Mouse (Mus musculus) thymus, adult 2 months (tissue): ENCODE data around the gene Gm266. TPM values are rescaled to one million over a fixed set of nuclear protein-coding genes. Genes with fewer than 3 reads are reported as not detected.
A peak's percentile ranks its signal among the peaks of the same experiment; 100 is the strongest.
"Not testable (repeated sequence)": the region's sequence is repeated elsewhere in the genome, so short reads cannot be mapped to it uniquely, and the experiment has no call there.

Experiments used
- DNase-seq: peaks from one replicate; pipeline ENCODE4 v3.0.0; 2021
- H3K27ac ChIP-seq: fragments of 200-500 bp; 2 replicates; pipeline ENCODE4 v1.5.1; 2012; ENCODE audit warnings: low read length, control low read depth; ENCODE audit not compliant: control insufficient read depth, insufficient read depth
- H3K27me3 ChIP-seq: fragments of 200-500 bp; 2 replicates; pipeline ENCODE4 v1.6.1; 2012; ENCODE audit warnings: mild to moderate bottlenecking, low read length, moderate library complexity, mixed read lengths; ENCODE audit not compliant: control insufficient read depth, insufficient read depth
- H3K36me3 ChIP-seq: fragments of 200-500 bp; 2 replicates; pipeline ENCODE4 v1.6.1; 2012; ENCODE audit warnings: mild to moderate bottlenecking, low read length, moderate library complexity; ENCODE audit not compliant: control insufficient read depth, insufficient read depth
- H3K4me1 ChIP-seq: fragments of 200-500 bp; replicated peaks from 2 replicates; pipeline ENCODE4 v1.6.1; 2012; ENCODE audit warnings: low read length; ENCODE audit not compliant: control insufficient read depth, insufficient read depth
- H3K4me3 ChIP-seq: fragments of 200-500 bp; 2 replicates; pipeline ENCODE4 v1.5.1; 2012; ENCODE audit warnings: mild to moderate bottlenecking, low read length, control low read depth, moderate library complexity; ENCODE audit not compliant: control insufficient read depth, insufficient read depth
- CTCF ChIP-seq: fragments of 200-500 bp; IDR thresholded peaks from 2 replicates; pipeline ENCODE4 v1.5.1; 2012; ENCODE audit warnings: mild to moderate bottlenecking, control low read depth, low read length, moderate library complexity, borderline replicate concordance; ENCODE audit not compliant: control insufficient read depth, poor library complexity, insufficient read depth; ENCODE audit errors: extremely low read depth
- POLR2A ChIP-seq: fragments of 200-500 bp; IDR thresholded peaks from 2 replicates; pipeline ENCODE4 v1.6.1; 2012; ENCODE audit warnings: mild to moderate bottlenecking, low read length, control low read depth, moderate library complexity; ENCODE audit not compliant: control insufficient read depth, poor library complexity, insufficient read depth; ENCODE audit errors: extremely low read depth
- WGBS: fragments of 180-500 bp; shearing (Covaris S2); methylation state at CpG from one replicate; pipeline ENCODE4 v1.1.7; 2018; 5-methylcytosine and 5-hydroxymethylcytosine counted together
- polyA plus RNA-seq: library from polyadenylated mRNA; depleted of rRNA; stranded (reverse); fragments of >200 nt; gene quantifications from 2 replicates; pipeline ENCODE4 v1.2.3, GENCODE M21; 2012

The Gm266 gene
- polyA plus RNA-seq, 1 experiment = 1.4 TPM

DNA sequence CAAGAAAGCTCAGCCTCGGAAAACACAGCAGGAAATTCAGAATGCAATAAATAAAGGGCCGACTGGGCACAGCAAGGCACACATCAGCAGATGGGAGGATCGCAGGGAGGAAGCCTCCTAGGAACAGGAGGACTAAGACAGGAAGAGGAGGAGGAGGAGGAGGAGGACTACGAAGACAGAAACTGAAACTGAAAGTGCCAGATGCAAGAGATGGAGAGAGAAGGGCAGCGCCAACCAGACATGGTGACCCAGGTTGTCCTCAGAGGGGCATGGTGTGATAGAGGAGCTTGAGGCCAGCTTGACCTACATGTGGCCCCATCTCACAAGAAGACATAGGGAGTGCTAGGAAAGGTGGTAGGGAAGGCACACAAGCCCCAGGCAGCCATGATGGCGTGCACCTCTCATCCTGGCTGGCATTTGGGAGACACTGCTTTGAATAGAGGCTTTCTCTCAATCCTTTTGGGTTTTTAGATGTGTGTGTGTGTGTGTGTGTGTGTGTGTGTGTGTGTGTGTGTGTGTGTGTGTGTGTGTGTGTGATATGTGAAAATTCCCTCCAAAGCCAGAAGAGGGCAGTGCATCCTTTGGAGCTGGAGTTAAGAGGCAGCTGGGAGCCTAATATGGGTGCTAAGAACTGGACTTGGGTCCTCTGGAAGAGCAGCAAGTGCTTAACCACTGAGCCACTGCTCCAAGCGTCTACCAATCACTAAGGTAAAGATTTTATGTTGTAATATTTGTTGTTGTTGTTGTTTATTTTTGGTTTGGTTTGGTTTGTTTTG is 29.4 kb upstream of the Gm266 start:
- H3K4me3 ChIP-seq = peak overlapping the region; percentile 7; the same call in 1 of the 2 replicates
- no peak overlapping the region for H3K27ac ChIP-seq
- DNase-seq = no peak
- H3K4me1 ChIP-seq = 0 out of 2 replicates have a peak, but pooled peaks cover 3% of the 10 kb centered on the region
- WGBS = 68% methylated on average over 7 of the region's 7 CpGs
- H3K27me3 ChIP-seq = no peaks in the 10 kb centered on the region
- TF ChIP-seq CTCF = no peak
- TF ChIP-seq POLR2A = no peak
- H3K36me3 ChIP-seq = no peaks in the 10 kb centered on the region

DNA sequence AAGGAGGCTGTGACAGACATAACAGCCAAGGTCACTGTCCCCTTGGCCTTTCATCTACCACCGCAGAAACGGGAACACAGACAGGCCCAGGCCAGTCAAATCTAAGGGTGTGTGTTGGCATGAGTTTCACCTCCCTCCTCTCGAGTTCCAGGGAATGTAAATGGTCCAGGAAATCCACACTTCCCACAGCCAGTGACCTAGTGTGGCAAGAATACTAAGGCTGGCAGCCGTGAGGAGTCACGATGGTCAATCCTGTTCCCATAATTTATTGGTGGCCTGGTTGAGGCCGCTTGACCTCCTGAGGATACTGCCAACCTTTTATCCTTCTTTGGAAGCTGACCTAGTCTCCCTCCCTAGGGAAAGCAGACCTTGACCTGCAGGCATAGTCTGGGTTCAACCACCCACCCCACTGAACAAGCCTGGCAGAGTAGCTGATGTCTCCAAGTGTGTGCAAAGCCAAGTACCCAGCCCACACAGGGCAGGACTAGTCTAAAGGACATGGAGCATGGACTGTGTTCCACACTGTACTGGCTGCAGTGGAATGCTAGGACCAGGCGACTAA is 28.7 kb upstream of the Gm266 start:
- DNase-seq = no peak
- no peak overlapping the region for H3K27ac ChIP-seq
- 88% methylated on average over 7 of the region's 7 CpGs for WGBS

DNA sequence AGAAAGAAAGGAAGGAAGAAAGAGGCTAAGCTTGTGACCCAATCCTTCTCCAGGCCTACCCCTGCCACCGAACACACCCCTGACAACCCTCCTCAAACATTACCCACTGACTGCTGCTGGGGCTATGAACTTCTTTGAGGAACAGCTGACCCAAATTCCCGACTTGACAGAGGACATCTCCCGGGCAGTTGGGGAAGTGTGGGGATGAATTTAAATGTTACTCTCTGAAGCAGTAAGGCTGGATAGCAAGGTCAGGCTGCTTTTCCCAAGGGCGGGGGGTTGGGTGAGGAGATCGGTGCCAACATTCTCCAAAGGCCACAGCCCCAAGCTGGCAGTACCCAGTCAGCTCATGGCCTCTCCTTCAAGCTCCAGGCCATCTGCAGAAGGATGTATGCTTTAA is 28.1 kb upstream of the Gm266 start:
- Histone ChIP-seq H3K27ac (no peak overlapping the region), H3K36me3 (no peaks in the 10 kb centered on the region), H3K27me3 (no peaks in the 10 kb centered on the region), H3K4me3 (no peak overlapping the region), H3K4me1 (0 out of 2 replicates have a peak, but pooled peaks cover 3% of the 10 kb centered on the region)
- WGBS = 95% methylated on average over 5 of the region's 5 CpGs
- DNase-seq = no peak
- no peak for TF ChIP-seq POLR2A
- no peak for TF ChIP-seq CTCF

More for the DNA sequence above, 28.7 kb upstream of the Gm266 start:
- H3K4me1 ChIP-seq = 0 out of 2 replicates have a peak, but pooled peaks cover 3% of the 10 kb centered on the region
- no peaks in the 10 kb centered on the region for H3K36me3 ChIP-seq
- TF ChIP-seq CTCF = no peak
- no peak for TF ChIP-seq POLR2A
- no peak overlapping the region for H3K4me3 ChIP-seq
- no peaks in the 10 kb centered on the region for H3K27me3 ChIP-seq

DNA sequence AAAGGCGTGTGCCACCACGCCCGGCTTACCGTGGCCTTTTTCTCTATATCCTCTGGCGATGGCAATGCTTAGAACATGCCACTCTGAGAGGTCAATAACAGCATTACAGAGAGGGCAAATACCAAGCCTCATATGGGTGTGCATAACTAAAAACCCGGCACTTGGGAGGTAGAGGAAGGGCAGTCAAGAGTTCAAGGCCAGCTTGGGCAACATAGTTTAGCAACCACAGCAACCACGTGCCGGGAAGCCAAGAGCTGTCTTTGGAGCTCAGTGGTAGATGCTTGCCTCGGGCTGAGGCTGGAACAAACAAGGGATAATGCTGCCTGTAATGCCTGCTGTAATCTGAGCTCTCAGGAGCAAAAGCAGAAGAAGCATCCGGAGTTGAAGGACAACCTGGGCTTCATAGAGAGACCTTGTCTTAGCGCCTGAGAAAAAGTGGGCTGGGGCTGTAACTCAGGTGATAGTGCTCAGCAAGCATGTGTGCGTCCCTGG is 27.0 kb upstream of the Gm266 start:
- Histone ChIP-seq H3K27me3 (no peaks in the 10 kb centered on the region), H3K36me3 (no peaks in the 10 kb centered on the region), H3K27ac (no peak overlapping the region), H3K4me3 (no peak overlapping the region), H3K4me1 (0 out of 2 replicates have a peak, but pooled peaks cover 3% of the 10 kb centered on the region)
- no peak for DNase-seq
- WGBS = 94% methylated on average over 12 of the region's 12 CpGs
- TF ChIP-seq CTCF (no peak), POLR2A (no peak)

DNA sequence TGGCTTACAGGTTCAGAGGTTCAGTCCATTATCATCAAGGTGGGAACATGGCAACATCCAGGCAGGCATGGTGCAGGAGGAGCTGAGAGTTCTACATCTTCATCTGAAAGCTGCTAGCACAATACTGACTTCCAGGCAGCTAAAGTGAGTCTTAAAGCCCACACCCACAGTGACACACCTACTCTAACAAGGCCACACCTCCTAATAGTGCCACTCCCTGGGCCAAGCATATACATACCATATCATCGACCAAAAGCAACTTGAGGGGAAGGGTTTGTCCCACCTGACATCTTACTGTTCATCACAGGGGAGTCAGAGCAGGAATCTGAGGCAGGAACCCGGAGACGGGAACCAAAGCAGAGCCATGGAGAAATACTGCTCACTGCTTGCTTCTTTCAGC is 22.8 kb upstream of the Gm266 start:
- not testable (repeated sequence) for H3K27ac ChIP-seq, H3K4me3 ChIP-seq, H3K27me3 ChIP-seq, DNase-seq, H3K36me3 ChIP-seq, H3K4me1 ChIP-seq
- 77% methylated on average over 3 of the region's 3 CpGs for WGBS

DNA sequence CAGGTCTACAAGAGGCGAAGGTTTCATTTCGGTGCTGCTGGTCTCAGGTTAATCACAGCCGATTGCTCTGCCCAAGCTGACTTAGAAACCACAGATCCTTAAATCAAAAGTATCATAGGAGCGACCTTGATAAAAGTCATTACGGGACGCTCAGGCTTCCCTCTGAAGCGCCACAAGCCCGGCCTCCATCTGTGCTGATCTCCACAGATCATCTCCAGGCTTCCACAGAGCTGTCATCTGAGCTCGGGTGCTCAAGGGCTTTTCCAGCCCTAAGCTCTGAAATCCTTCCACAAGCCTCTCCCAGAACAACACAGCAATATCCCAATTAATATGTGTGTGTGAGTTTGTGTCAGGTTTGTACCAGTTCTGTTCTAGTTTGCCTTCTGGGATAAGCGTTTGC is 22.3 kb upstream of the Gm266 start:
- H3K27me3 ChIP-seq = no peaks in the 10 kb centered on the region; the same call in 1 of the 2 replicates
- WGBS = 90% methylated on average over 10 of the region's 10 CpGs
- DNase-seq = no peak

More for the DNA sequence above, 22.3 kb upstream of the Gm266 start:
- Histone ChIP-seq H3K4me3 (no peak overlapping the region), H3K36me3 (no peaks in the 10 kb centered on the region), H3K27ac (no peak overlapping the region), H3K4me1 (0 out of 2 replicates have a peak, but pooled peaks cover 3% of the 10 kb centered on the region)
- TF ChIP-seq POLR2A = no peak
- TF ChIP-seq CTCF = no peak
